Mouse (Mus musculus) R1 (cell line): ENCODE results near the gene 4930583I09Rik.

ENCODE experiments used
- DNase-seq: peaks from one replicate; pipeline ENCODE4 v3.0.0-alpha.2; 2018; ENCODE audit warnings: low read depth, low spot score

The 4930583I09Rik gene

GRCm38 (mm10) chr17:64835928-64836327 is at the start of gene 4930583I09Rik:
Gene 4930583I09Rik (minus strand): TSS chr17:64836071.
- DNase-seq: no peak

GRCm38 (mm10) chr17:64876111-64876510 is 40.2 kb upstream of the 4930583I09Rik start:
- no peak for DNase-seq

- DNase-seq: peak; percentile 99
These were observed 37.8 kb upstream of the 4930583I09Rik start for GRCm38 (mm10) chr17:64873651-64874072.

GRCm38 (mm10) chr17:64863817-64864216 is 27.9 kb upstream of the 4930583I09Rik start:
- DNase-seq: no peak

- DNase-seq: no peak
These were observed 25.1 kb upstream of the 4930583I09Rik start for GRCm38 (mm10) chr17:64860963-64861362.

- no peak for DNase-seq
These were observed 23.0 kb upstream of the 4930583I09Rik start for GRCm38 (mm10) chr17:64858848-64859247.

GRCm38 (mm10) chr17:64848031-64848430 is 12.2 kb upstream of the 4930583I09Rik start:
- DNase-seq: no peak

GRCm38 (mm10) chr17:64846654-64847053 is 10.8 kb upstream of the 4930583I09Rik start:
- DNase-seq: no peak

GRCm38 (mm10) chr17:64836892-64837291 is 1.0 kb upstream of the 4930583I09Rik start:
- no peak for DNase-seq

- DNase-seq: no peak
These were observed 481 bp upstream of the 4930583I09Rik start for GRCm38 (mm10) chr17:64836352-64836751.

GRCm38 (mm10) chr17:64833906-64834490 is 1.9 kb downstream of the 4930583I09Rik start:
- DNase-seq: no peak

- no peak for DNase-seq
These were observed 2.8 kb downstream of the 4930583I09Rik start for GRCm38 (mm10) chr17:64833071-64833470.

GRCm38 (mm10) chr17:64827482-64827881 is 8.4 kb downstream of the 4930583I09Rik start:
- DNase-seq: no peak

- no peak for DNase-seq
These were observed 9.0 kb downstream of the 4930583I09Rik start for GRCm38 (mm10) chr17:64826843-64827242.

- no peak for DNase-seq
These were observed 13.3 kb downstream of the 4930583I09Rik start for GRCm38 (mm10) chr17:64822561-64822960.

- DNase-seq: no peak
These were observed 14.9 kb downstream of the 4930583I09Rik start for GRCm38 (mm10) chr17:64820841-64821593.

- no peak for DNase-seq
These were observed 19.6 kb downstream of the 4930583I09Rik start for GRCm38 (mm10) chr17:64816298-64816697.

- DNase-seq: no peak
These were observed 20.1 kb downstream of the 4930583I09Rik start for GRCm38 (mm10) chr17:64815806-64816205.

- no peak for DNase-seq
These were observed 22.3 kb downstream of the 4930583I09Rik start for GRCm38 (mm10) chr17:64813568-64813967.

GRCm38 (mm10) chr17:64806035-64806589 is 29.8 kb downstream of the 4930583I09Rik start:
- DNase-seq: no peak

- DNase-seq: peak; percentile 51
These were observed 31.3 kb downstream of the 4930583I09Rik start for GRCm38 (mm10) chr17:64804375-64805124.

- no peak for DNase-seq
These were observed 33.0 kb downstream of the 4930583I09Rik start for GRCm38 (mm10) chr17:64802956-64803275.
